Mouse (Mus musculus) limb, embryonic 14.5 days (tissue): ENCODE results near the gene Ugt1a6a. TPM values are rescaled to one million over a fixed set of nuclear protein-coding genes. Genes with fewer than 3 reads are reported as not detected.

Experiments
- ATAC-seq: fragments of 200-750 bp; cut with Nextera tagmentation; 2 replicates; pipeline ENCODE4 v1.8.0; 2017; ENCODE audit warnings: low read depth, moderate number of reproducible peaks, moderate TSS enrichment; ENCODE audit not compliant: low FRiP score
- DNase-seq: peaks from one replicate; pipeline ENCODE4 v3.0.0-alpha.2; 2015; ENCODE audit warnings: low spot score
- H3K27ac ChIP-seq: fragments of 300-500 bp; sonication (generic); replicated peaks from 2 replicates; pipeline ENCODE4 v1.5.1; 2014; ENCODE audit warnings: low read depth, mild to moderate bottlenecking, low read length, moderate library complexity, mixed read lengths
- H3K27me3 ChIP-seq: fragments of 300-500 bp; sonication (generic); 2 replicates; pipeline ENCODE4 v1.6.1; 2014; ENCODE audit warnings: low read length, mixed read lengths; ENCODE audit not compliant: control insufficient read depth, insufficient read depth
- H3K36me3 ChIP-seq: fragments of 300-500 bp; sonication (generic); 2 replicates; pipeline ENCODE4 v1.6.1; 2014; ENCODE audit warnings: mild to moderate bottlenecking, low read length, moderate library complexity, mixed read lengths; ENCODE audit not compliant: control insufficient read depth, insufficient read depth
- H3K4me1 ChIP-seq: fragments of 300-500 bp; sonication (generic); 2 replicates; pipeline ENCODE4 v1.6.1; 2014; ENCODE audit warnings: antibody characterized with exemption, low read length, mixed read lengths; ENCODE audit not compliant: control insufficient read depth, insufficient read depth
- H3K4me2 ChIP-seq: fragments of 300-500 bp; sonication (generic); replicated peaks from 2 replicates; pipeline ENCODE4 v1.6.1; 2014; ENCODE audit warnings: low read depth, mild to moderate bottlenecking, low read length, moderate library complexity; ENCODE audit not compliant: severe bottlenecking
- H3K4me3 ChIP-seq: fragments of 300-500 bp; sonication (generic); replicated peaks from 2 replicates; pipeline ENCODE4 v1.5.1; 2014; ENCODE audit warnings: low read length
- H3K9ac ChIP-seq: fragments of 300-500 bp; sonication (generic); 2 replicates; pipeline ENCODE4 v1.6.1; 2014; ENCODE audit warnings: mild to moderate bottlenecking, low read depth, low read length, moderate library complexity; ENCODE audit not compliant: severe bottlenecking
- H3K9me3 ChIP-seq: fragments of 300-500 bp; sonication (generic); 2 replicates; pipeline ENCODE4 v1.6.1; 2016; ENCODE audit warnings: low read length; ENCODE audit not compliant: control insufficient read depth
- POLR2A ChIP-seq: fragments of 200-500 bp; IDR thresholded peaks from 2 replicates; pipeline ENCODE4 v1.8.0; 2012; ENCODE audit warnings: inconsistent platforms, mild to moderate bottlenecking, moderate library complexity, borderline replicate concordance; ENCODE audit not compliant: insufficient read depth, insufficient read length; ENCODE audit errors: extremely low read depth
- WGBS: fragments of 180-500 bp; shearing (Covaris S2); extraction: QIAGEN DNeasy Blood & Tissue Kit; methylation state at CpG from one replicate; pipeline ENCODE4 v1.1.7; 2014; 5-methylcytosine and 5-hydroxymethylcytosine counted together
- polyA plus RNA-seq, 2 experiments: library from polyadenylated mRNA; depleted of rRNA in 1 of 2; stranded (reverse) in 1 of 2; unstranded in 1 of 2; fragments of >200 nt; fragmentation: Nextera tagmentation in 1 of 2; extraction: Ambion mirVana in 1 of 2; gene quantifications; 2 replicates each; pipeline versions ENCODE4 v1.2.1 to v1.2.3; 2012 to 2014

Gene Ugt1a6a
- polyA plus RNA-seq, 2 experiments, result 2.3 to 5.4 TPM

GRCm38 (mm10) chr1:88254793-88255465, 120.3 kb downstream of the Ugt1a6a start:
- Histone ChIP-seq H3K27me3 (no peaks in the 10 kb centered on the region), H3K27ac (no peak overlapping the region), H3K4me1 (no peaks in the 10 kb centered on the region), H3K4me3 (no peak overlapping the region), H3K36me3 (peaks cover 4% of the 10 kb centered on the region; the same call in 1 of the 2 replicates), H3K4me2 (no peak overlapping the region), H3K9me3 (peaks cover 66% of the 10 kb centered on the region), H3K9ac (no peak overlapping the region)
- no peak for DNase-seq
- ATAC-seq, result no peak
- no peak for TF ChIP-seq POLR2A
- 87% methylated on average over 12 of the region's 12 CpGs for WGBS

DNA sequence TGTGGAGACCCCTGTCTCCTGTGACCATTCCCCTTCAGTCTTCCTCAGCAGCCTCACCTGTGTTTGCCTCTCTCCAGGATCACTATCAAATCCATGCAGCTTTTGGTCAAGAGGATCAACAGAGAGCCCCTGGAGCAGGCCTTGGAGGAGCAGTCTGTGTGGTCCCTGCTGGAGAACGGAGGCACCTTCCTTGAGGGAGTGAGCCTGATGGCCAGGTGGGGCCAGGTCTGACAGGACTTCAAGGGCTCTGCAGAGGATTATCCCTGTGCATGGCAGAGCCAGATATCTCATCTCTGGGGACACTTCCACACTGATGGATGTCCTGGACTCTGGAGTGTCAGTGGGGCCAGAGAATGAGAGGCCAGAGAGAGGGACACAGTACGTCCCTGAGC, 120.9 kb downstream of the Ugt1a6a start:
- ATAC-seq (no peak), DNase-seq (no peak)
- H3K4me1 ChIP-seq, result no peaks in the 10 kb centered on the region
- no peak overlapping the region for H3K4me2 ChIP-seq
- H3K27ac ChIP-seq, result no peak overlapping the region
- no peak overlapping the region for H3K4me3 ChIP-seq
- peaks cover 61% of the 10 kb centered on the region for H3K9me3 ChIP-seq
- no peaks in the 10 kb centered on the region for H3K27me3 ChIP-seq
- TF ChIP-seq POLR2A, result no peak
- 48% methylated on average over 2 of the region's 2 CpGs for WGBS
- H3K9ac ChIP-seq, result no peak overlapping the region
- peaks cover 9% of the 10 kb centered on the region for H3K36me3 ChIP-seq

DNA sequence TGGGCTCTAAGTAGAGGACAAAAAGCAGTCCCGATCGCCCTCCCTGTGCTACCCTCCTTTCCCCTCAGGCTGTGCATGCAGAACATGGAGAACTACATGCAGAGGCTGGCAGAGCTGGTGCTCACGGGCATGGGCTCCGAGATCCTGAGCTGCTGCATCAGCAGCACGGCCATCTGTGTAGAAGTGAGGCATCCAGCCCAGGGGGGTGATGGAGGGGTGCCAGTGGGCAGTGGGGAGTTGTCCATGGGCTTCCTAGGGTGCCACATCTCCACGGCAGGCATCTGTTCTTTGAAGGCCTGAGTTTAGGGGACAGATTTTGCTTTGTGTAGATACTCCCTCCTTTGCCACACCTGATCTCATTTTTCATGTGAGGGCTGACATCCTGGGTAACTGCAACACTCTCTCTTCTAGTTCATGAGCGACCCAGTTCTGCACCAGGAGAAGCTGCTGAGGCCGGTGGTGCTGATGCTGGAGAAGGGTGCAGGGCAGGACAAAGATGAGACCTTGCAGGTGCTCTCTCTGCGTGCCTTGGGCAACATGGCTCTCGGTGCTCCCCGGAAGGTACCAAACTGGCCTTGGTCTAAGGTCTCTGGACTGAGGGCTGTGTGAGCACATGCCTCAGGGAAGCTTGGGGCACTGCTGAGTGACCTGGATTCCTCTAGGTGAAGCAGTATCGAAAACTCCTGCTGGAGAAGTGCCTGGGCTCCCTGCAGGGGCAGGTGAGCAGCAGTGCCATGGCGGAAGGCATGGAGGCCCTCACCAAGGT, 121.6 kb downstream of the Ugt1a6a start:
- ATAC-seq (no peak), DNase-seq (no peak)
- H3K4me1 ChIP-seq, result no peaks in the 10 kb centered on the region
- no peak overlapping the region for H3K9ac ChIP-seq
- no peaks in the 10 kb centered on the region for H3K27me3 ChIP-seq
- H3K36me3 ChIP-seq, result peaks cover 16% of the 10 kb centered on the region
- WGBS, result 79% methylated on average over 13 of the region's 13 CpGs
- no peak overlapping the region for H3K4me3 ChIP-seq
- no peak overlapping the region for H3K27ac ChIP-seq
- H3K4me2 ChIP-seq, result no peak overlapping the region
- H3K9me3 ChIP-seq, result peaks cover 55% of the 10 kb centered on the region
- TF ChIP-seq POLR2A, result no peak

DNA sequence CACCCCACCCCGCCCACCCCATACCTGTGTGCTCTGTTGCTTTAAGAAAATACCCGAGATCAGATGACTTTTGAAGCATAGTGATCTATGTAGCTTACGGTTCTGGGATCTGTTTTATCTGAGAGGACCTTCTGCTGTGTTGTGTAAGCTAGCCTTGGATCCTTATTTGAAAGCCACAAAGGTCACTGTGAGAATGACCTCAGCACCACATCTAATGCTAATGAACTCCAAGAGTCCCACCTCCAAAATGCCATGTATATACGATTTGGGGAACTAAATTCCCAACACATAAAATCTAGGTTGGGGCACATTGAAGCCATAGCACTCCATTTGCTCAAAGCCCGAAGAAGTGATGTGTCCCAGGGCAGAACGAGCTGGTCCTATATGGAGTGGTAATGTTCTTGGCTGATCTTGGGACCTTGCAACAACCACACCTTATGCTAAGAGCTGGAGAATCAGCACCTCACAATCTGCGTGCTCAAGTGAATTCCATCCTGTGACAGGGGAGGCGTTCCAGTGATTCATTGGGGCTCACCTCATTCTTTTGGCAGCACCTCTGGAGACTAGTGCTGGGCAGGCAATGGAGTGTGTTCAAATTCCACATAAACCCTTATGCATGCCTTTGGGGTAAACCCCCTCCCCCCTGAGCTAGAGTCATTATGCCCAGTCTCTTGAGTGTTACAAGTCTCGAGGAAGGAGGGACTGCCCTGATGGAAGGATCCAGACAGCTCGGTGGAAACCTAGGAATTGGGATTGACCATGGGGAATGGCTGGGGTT, 122.5 kb downstream of the Ugt1a6a start:
- Histone ChIP-seq H3K4me3 (no peak overlapping the region), H3K9ac (no peak overlapping the region), H3K36me3 (peaks cover 26% of the 10 kb centered on the region), H3K4me2 (no peak overlapping the region), H3K4me1 (no peaks in the 10 kb centered on the region), H3K27me3 (no peaks in the 10 kb centered on the region), H3K27ac (no peak overlapping the region), H3K9me3 (peaks cover 53% of the 10 kb centered on the region)
- ATAC-seq (no peak), DNase-seq (peak; percentile 58)
- WGBS, result 74% methylated on average over 10 of the region's 10 CpGs
- TF ChIP-seq POLR2A, result no peak

DNA sequence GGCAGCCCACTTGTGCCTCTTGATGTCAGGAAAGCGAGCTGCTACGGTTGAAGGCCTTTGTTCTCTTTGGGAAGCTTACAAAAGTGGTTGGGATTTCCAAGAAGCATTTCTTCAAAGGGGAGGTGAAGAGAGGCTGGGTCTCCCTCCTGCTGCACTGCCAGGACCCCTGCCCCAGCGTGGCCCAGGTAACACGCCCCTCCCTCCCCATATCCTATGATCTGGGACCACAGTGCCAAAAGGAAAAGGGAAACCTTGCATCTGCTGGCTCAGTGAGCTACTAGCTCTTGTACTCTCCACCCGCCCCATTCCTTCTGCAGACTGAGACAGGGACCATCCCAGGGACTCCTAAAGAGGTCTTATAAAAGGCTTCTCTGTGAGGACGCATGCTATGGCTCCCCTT, 123.1 kb downstream of the Ugt1a6a start:
- Histone ChIP-seq H3K4me2 (no peak overlapping the region), H3K36me3 (peaks cover 32% of the 10 kb centered on the region), H3K27me3 (no peaks in the 10 kb centered on the region), H3K27ac (no peak overlapping the region), H3K4me3 (no peak overlapping the region), H3K9ac (no peak overlapping the region), H3K4me1 (no peaks in the 10 kb centered on the region), H3K9me3 (peaks cover 47% of the 10 kb centered on the region)
- no peak for ATAC-seq
- WGBS, result 81% methylated on average over 6 of the region's 6 CpGs
- TF ChIP-seq POLR2A, result no peak
- no peak for DNase-seq
